Mouse (Mus musculus) erythroblast, embryonic 14.5 days (primary cell): ENCODE results near the gene Cela3b.

ENCODE experiments used
- GATA1 ChIP-seq: IDR thresholded peaks from 2 replicates; pipeline ENCODE4 v1.6.1; 2012; ENCODE audit warnings: low read length, inconsistent platforms, mixed read lengths
- TAL1 ChIP-seq: IDR thresholded peaks from 3 replicates; pipeline ENCODE4 v1.6.1; 2012; ENCODE audit warnings: low read length, inconsistent platforms, mixed read lengths

- TF ChIP-seq GATA1: no peak
- no peak for TF ChIP-seq TAL1
Measured at GRCm38 (mm10) chr4:137388059-137388794, 42.1 kb downstream of the Cela3b start.
